Mouse (Mus musculus) liver, embryonic 14.5 days (tissue): ENCODE results near the gene Rngtt. TPM values are rescaled to one million over a fixed set of nuclear protein-coding genes. Genes with fewer than 3 reads are reported as not detected.
A peak's percentile ranks its signal among the peaks of the same experiment; 100 is the strongest.
"Not testable (repeated sequence)": the region's sequence is repeated elsewhere in the genome, so short reads cannot be mapped to it uniquely, and the experiment has no call there.

Experiments
- ATAC-seq: fragments of 200-750 bp; cut with Nextera tagmentation; 2 replicates; pipeline ENCODE4 v1.8.0; 2017; ENCODE audit warnings: moderate number of reproducible peaks, mild to moderate bottlenecking, moderate library complexity; ENCODE audit not compliant: insufficient read depth
- DNase-seq, 3 experiments: peaks; one replicate each; pipeline ENCODE4 v3.0.0-alpha.2; 2012 to 2013; ENCODE audit warnings: low read depth in 3 of 3, low spot score in 3 of 3
- H3K27ac ChIP-seq: fragments of 300-500 bp; sonication (generic); 2 replicates; pipeline ENCODE4 v1.5.1; 2014; ENCODE audit warnings: moderate library complexity, mild to moderate bottlenecking, control low read depth, inconsistent platforms
- H3K27me3 ChIP-seq: fragments of 300-500 bp; sonication (generic); 2 replicates; pipeline ENCODE4 v1.6.1; 2014; ENCODE audit warnings: mild to moderate bottlenecking, low read length, moderate library complexity; ENCODE audit not compliant: control insufficient read depth, insufficient read depth
- H3K36me3 ChIP-seq: fragments of 300-500 bp; sonication (generic); replicated peaks from 2 replicates; pipeline ENCODE4 v1.6.1; 2014; ENCODE audit warnings: low read depth; ENCODE audit not compliant: control insufficient read depth, insufficient read depth
- H3K4me1 ChIP-seq, 2 experiments: fragments of 200-500 bp in 1 of 2; fragments of 300-500 bp in 1 of 2; sonication (generic) in 1 of 2; replicated peaks; 2 replicates each; pipeline ENCODE4 v1.6.1; 2012 to 2014; ENCODE audit warnings: antibody characterized with exemption in 1 of 2, inconsistent platforms in 1 of 2, low read length in 1 of 2; ENCODE audit not compliant: control insufficient read depth in 2 of 2, insufficient read depth in 2 of 2
- H3K4me2 ChIP-seq: fragments of 300-500 bp; sonication (generic); 2 replicates; pipeline ENCODE4 v1.6.1; 2014; ENCODE audit warnings: low read depth, mild to moderate bottlenecking, control low read depth, moderate library complexity
- H3K4me3 ChIP-seq, 2 experiments: fragments of 200-500 bp in 1 of 2; fragments of 300-500 bp in 1 of 2; sonication (generic) in 1 of 2; 2 replicates each; pipeline ENCODE4 v1.5.1; 2012 to 2014; ENCODE audit warnings: low read depth in 2 of 2, low read length in 2 of 2, mild to moderate bottlenecking in 2 of 2, control low read depth in 1 of 2, inconsistent platforms in 1 of 2, moderate library complexity in 1 of 2; ENCODE audit not compliant: insufficient read depth in 1 of 2
- H3K9ac ChIP-seq: fragments of 300-500 bp; sonication (generic); replicated peaks from 2 replicates; pipeline ENCODE4 v1.6.1; 2014; ENCODE audit warnings: mild to moderate bottlenecking, control low read depth, moderate library complexity
- H3K9me3 ChIP-seq: fragments of 300-500 bp; sonication (generic); 2 replicates; pipeline ENCODE4 v1.6.1; 2016; ENCODE audit warnings: low read length, mixed read lengths; ENCODE audit not compliant: control insufficient read depth
- CTCF ChIP-seq: IDR thresholded peaks from 2 replicates; pipeline ENCODE4 v1.5.1; 2016; ENCODE audit warnings: antibody characterized with exemption, low read depth, control low read depth
- EP300 ChIP-seq: IDR thresholded peaks from 2 replicates; pipeline ENCODE4 v1.6.1; 2016; ENCODE audit warnings: antibody characterized with exemption, low read depth
- WGBS: fragments of 180-500 bp; shearing (Covaris S2); extraction: QIAGEN DNeasy Blood & Tissue Kit; methylation state at CpG from one replicate; pipeline ENCODE4 v1.1.7; 2014; ENCODE audit not compliant: insufficient replicate concordance; 5-methylcytosine and 5-hydroxymethylcytosine counted together
- polyA plus RNA-seq, 2 experiments: library from polyadenylated mRNA; depleted of rRNA in 1 of 2; stranded (reverse) in 1 of 2; unstranded in 1 of 2; fragments of >200 nt; fragmentation: Nextera tagmentation in 1 of 2; extraction: Ambion mirVana in 1 of 2; gene quantifications; 2 replicates each; pipeline versions ENCODE4 v1.2.1 to v1.2.3; 2012 to 2014

Gene Rngtt
- polyA plus RNA-seq, 2 experiments, result 4.3 to 12.6 TPM

- not testable (repeated sequence) for H3K9ac ChIP-seq, H3K27ac ChIP-seq, H3K4me3 ChIP-seq, H3K27me3 ChIP-seq, H3K9me3 ChIP-seq, H3K36me3 ChIP-seq, H3K4me2 ChIP-seq
- 45% methylated on average over 8 of the region's 8 CpGs for WGBS
- peak; percentile 72 for TF ChIP-seq EP300
- peaks cover 10 to 17% of the 10 kb centered on the region in 2 experiments for H3K4me1 ChIP-seq
- ATAC-seq, result peak; percentile 95
- DNase-seq, result peak; percentile 42 to 65 (median 49)
Measured at GRCm38 (mm10) chr4:33450356-33450755, 140.2 kb downstream of the Rngtt start.

- Histone ChIP-seq H3K9me3 (no peaks in the 10 kb centered on the region), H3K4me2 (no peak overlapping the region), H3K4me3 (no peak overlapping the region), H3K9ac (no peak overlapping the region), H3K36me3 (no peaks in the 10 kb centered on the region), H3K4me1 (no peaks in the 10 kb centered on the region), H3K27me3 (no peaks in the 10 kb centered on the region), H3K27ac (no peak overlapping the region)
- ATAC-seq, result no peak
- TF ChIP-seq EP300, result no peak
- TF ChIP-seq CTCF, result no peak
- 67% methylated on average over 3 of the region's 3 CpGs for WGBS
- no peak for DNase-seq
Measured at GRCm38 (mm10) chr4:33459851-33460250, 149.7 kb downstream of the Rngtt start.

GRCm38 (mm10) chr4:33464432-33464831 lies 154.3 kb downstream of the Rngtt start:
- TF ChIP-seq EP300 (no peak), CTCF (no peak)
- no peak overlapping the region for H3K27ac ChIP-seq

GRCm38 (mm10) chr4:33465871-33466270 lies 155.8 kb downstream of the Rngtt start:
- no peaks in the 10 kb centered on the region for H3K36me3 ChIP-seq
- H3K27ac ChIP-seq, result peak overlapping the region; percentile 100
- H3K4me2 ChIP-seq, result peak overlapping the region; percentile 72
- DNase-seq (peak in 2 of 3 experiments; percentile 24 to 37), ATAC-seq (peak; percentile 11; the same call in 1 of the 2 replicates)
- TF ChIP-seq CTCF (no peak), EP300 (no peak)
- peak overlapping the region in 1 of 2 experiments; percentile 39; a peak in 1 of 4 replicates for H3K4me3 ChIP-seq
- whole genome bisulfite sequencing, result 72% methylated on average over 3 of the region's 3 CpGs
- no peaks in the 10 kb centered on the region for H3K27me3 ChIP-seq
- peak overlapping the region; percentile 77 for H3K9ac ChIP-seq
- peaks cover 48% of the 10 kb centered on the region in 2 experiments for H3K4me1 ChIP-seq
- no peaks in the 10 kb centered on the region for H3K9me3 ChIP-seq

More at GRCm38 (mm10) chr4:33464432-33464831, 154.3 kb downstream of the Rngtt start:
- no peaks in the 10 kb centered on the region for H3K9me3 ChIP-seq
- H3K36me3 ChIP-seq, result no peaks in the 10 kb centered on the region
- H3K4me2 ChIP-seq, result no peak overlapping the region
- no peak overlapping the region for H3K9ac ChIP-seq
- no peak overlapping the region for H3K4me3 ChIP-seq
- no peak for DNase-seq
- 72% methylated on average over 1 of the region's 1 CpGs for WGBS
- no peak for ATAC-seq
- no peaks in the 10 kb centered on the region for H3K27me3 ChIP-seq
- H3K4me1 ChIP-seq, result peaks cover 33 to 38% of the 10 kb centered on the region in 2 experiments

- no peaks in the 10 kb centered on the region for H3K27me3 ChIP-seq
- TF ChIP-seq EP300 (peak; percentile 86), CTCF (no peak)
- peak overlapping the region in 1 of 2 experiments; percentile 39; a peak in 2 of 4 replicates for H3K4me3 ChIP-seq
- H3K9me3 ChIP-seq, result no peaks in the 10 kb centered on the region
- ATAC-seq, result peak; percentile 91
- peak overlapping the region; percentile 72 for H3K4me2 ChIP-seq
- H3K27ac ChIP-seq, result peak overlapping the region; percentile 100
- H3K9ac ChIP-seq, result peak overlapping the region; percentile 77
- H3K36me3 ChIP-seq, result no peaks in the 10 kb centered on the region
- 8% methylated on average over 2 of the region's 2 CpGs for WGBS
- DNase-seq, result peak; percentile 81 to 85 (median 83)
- peaks cover 51 to 54% of the 10 kb centered on the region in 2 experiments for H3K4me1 ChIP-seq
Measured at GRCm38 (mm10) chr4:33466970-33467399, 156.9 kb downstream of the Rngtt start.
